Mouse (Mus musculus): ENCODE results near the gene Map3k11. TPM values are rescaled to one million over a fixed set of nuclear protein-coding genes. Genes with fewer than 3 reads are reported as not detected.
A peak's percentile ranks its signal among the peaks of the same experiment; 100 is the strongest.

Gene Map3k11
- polyA plus RNA-seq, 1 experiment from 2014 or later, result 30.6 TPM

DNA sequence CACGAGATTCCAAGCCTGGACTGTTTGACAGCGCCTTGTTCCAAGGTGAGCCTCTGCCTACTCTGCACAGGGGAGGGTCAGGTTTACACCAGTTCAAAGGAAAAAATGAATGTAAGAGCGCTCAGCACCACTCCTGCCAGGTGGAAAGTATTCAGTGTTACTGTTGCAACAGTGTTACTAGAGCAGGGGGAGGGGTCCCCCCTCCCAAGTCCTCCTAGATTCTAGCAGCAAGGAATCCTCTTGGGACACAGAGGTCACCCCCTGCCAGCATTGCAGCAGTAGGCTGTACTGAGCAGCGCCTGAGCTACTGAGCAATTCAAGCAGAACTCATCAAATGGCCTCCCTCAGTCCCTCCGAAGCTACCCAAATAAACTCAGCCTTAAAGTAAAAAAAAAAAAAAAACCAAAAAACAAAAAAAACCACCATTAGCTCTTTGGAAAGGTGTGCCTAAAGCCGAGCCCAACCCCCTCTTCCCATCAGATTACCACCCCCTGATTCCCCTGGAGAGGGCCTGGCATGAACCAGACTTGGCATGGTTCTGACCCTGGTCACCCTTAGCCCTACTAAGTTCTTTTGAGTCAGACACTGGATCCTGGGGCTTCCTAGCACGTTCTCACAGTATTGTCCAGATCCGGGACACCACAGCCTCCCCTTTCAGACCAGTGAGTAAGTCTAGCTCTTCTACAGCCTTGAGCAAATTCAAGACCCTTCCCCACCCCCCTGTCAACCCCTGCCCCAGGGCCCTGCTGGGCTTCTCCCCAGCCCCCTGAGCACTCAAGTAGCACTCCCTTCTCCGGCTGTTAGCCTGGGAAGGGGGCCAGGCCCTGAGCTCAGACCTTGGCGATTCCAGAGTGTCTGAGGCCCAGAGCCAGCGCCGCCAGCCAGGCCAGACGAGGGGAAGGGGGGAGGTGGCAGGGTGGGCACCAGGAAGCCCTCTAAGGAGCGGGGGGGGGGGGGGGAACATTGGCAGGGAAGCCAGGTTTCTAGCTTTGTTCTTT lies 52.1 kb downstream of the Map3k11 start, which contains the start of gene Ltbp3:
Gene Ltbp3 (plus strand): TSS at position 585 of the 998 bp plus-strand sequence.
- peak within 1 kb of the TSS; percentile 95 for H3K4me2 ChIP-seq
- ATAC-seq (ENCODE audit: insufficient number of reproducible peaks, low FRiP score), result peak; percentile 36; the same call in 1 of the 2 replicates
- H3K27me3 ChIP-seq (replicated peaks), result peaks cover 52% of the 10 kb centered on the region
- peak within 1 kb of the TSS; percentile 95 for H3K9ac ChIP-seq
- H3K4me3 ChIP-seq, result peak within 1 kb of the TSS; percentile 80
- H3K27ac ChIP-seq (ENCODE audit: poor library complexity, severe bottlenecking), result peak within 1 kb of the TSS; percentile 91
- 28% methylated on average over 9 of the region's 14 CpGs for WGBS
- H3K36me3 ChIP-seq, result no peaks in the 10 kb centered on the region
- peaks cover 32% of the 10 kb centered on the region for H3K4me1 ChIP-seq (replicated peaks)
- H3K9me3 ChIP-seq (replicated peaks), result no peaks in the 10 kb centered on the region

DNA sequence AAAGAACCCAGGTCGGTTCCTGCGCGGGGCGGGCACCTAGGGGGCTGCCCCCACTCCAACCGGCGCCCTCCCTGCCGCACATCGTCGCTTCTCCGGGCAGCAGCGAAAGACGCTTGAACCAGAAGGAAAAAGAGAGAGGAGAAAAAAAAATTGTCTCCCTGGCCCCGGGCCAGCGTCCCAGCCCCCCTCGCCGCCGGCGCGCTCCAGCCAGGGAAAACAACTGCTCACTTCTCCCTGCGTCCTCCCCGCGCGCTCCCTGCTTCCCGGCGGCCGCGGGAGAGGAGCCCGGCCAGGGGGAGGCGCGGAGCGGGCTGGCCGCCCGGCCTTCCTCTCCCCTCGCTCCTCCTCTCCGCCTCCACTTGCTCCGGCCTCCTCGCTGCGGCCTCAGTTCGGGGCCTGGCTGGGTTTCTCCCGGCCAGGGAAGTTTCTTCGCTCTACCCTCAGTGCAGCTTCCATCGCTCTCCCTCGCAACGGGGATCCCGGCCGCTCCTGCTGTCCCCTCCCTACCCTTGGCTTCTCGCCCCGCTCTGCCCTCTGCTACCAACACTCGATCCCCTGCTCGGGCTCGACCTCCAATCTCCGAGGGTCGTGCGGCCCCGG lies 53.2 kb downstream of the Map3k11 start:
- no peaks in the 10 kb centered on the region for H3K36me3 ChIP-seq
- peaks cover 50% of the 10 kb centered on the region for H3K27me3 ChIP-seq (replicated peaks)
- peak; percentile 52 for ATAC-seq (ENCODE audit: insufficient number of reproducible peaks, low FRiP score)
- peaks cover 44% of the 10 kb centered on the region for H3K4me1 ChIP-seq (replicated peaks)
- peak overlapping the region; percentile 95 for H3K9ac ChIP-seq
- H3K4me2 ChIP-seq, result peak overlapping the region; percentile 95
- H3K9me3 ChIP-seq (replicated peaks), result no peaks in the 10 kb centered on the region
- peak overlapping the region; percentile 80 for H3K4me3 ChIP-seq
- WGBS, result 1% methylated on average over 52 of the region's 55 CpGs
- H3K27ac ChIP-seq (ENCODE audit: poor library complexity, severe bottlenecking), result peak overlapping the region; percentile 91

DNA sequence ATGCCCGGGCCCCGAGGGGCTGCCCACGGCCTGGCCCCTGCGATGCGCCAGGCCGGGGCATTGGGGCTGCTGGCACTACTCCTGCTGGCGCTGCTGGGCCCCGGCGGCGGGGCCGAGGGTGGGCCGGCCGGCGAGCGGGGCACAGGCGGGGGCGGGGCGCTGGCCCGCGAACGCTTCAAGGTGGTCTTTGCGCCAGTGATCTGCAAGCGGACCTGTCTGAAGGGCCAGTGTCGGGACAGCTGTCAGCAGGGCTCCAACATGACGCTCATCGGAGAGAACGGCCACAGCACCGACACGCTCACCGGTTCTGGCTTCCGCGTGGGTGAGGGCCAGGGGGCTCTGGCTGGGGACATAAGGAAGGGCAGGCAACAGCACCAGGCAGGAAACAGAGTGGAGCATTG lies 53.7 kb downstream of the Map3k11 start:
- Histone ChIP-seq H3K4me1 (replicated peaks) (peaks cover 49% of the 10 kb centered on the region), H3K4me2 (peak overlapping the region; percentile 95), H3K9me3 (replicated peaks) (no peaks in the 10 kb centered on the region), H3K27ac (ENCODE audit: poor library complexity, severe bottlenecking) (peak overlapping the region; percentile 91), H3K27me3 (replicated peaks) (peaks cover 54% of the 10 kb centered on the region), H3K9ac (peak overlapping the region; percentile 95), H3K4me3 (peak overlapping the region; percentile 80), H3K36me3 (no peaks in the 10 kb centered on the region)
- WGBS, result 3% methylated on average over 32 of the region's 32 CpGs
- peak; percentile 27; the same call in 1 of the 2 replicates for ATAC-seq (ENCODE audit: insufficient number of reproducible peaks, low FRiP score)

DNA sequence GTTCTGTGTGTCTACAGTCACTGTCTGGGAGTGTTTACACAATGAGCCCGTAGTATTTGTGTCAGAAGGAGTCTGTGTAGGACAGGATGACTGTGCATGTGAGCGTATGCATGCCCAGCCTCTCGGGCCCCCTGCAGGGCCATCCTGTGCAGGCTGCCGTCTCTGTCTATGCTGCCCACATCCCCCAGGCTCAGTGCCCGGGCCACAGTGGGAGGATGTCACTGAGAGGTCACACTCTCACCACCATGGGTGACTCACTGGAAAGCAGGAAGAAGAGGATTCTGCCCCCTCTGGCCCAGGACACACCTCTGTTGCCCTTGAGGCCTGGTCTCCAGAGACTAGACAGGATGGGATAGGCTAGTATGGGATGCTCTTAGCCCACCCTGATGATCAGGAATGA lies 55.0 kb downstream of the Map3k11 start:
- Histone ChIP-seq H3K36me3 (peaks cover 4% of the 10 kb centered on the region; the same call in 1 of the 2 replicates), H3K27me3 (replicated peaks) (peaks cover 66% of the 10 kb centered on the region), H3K9me3 (replicated peaks) (no peaks in the 10 kb centered on the region), H3K4me2 (peak overlapping the region; percentile 95), H3K4me1 (replicated peaks) (peaks cover 50% of the 10 kb centered on the region), H3K27ac (ENCODE audit: poor library complexity, severe bottlenecking) (no peak overlapping the region), H3K9ac (peak overlapping the region; percentile 95; the same call in 1 of the 2 replicates), H3K4me3 (peak overlapping the region; percentile 80; the same call in 1 of the 2 replicates)
- ATAC-seq (ENCODE audit: insufficient number of reproducible peaks, low FRiP score), result no peak
- WGBS, result 55% methylated on average over 5 of the region's 5 CpGs

- H3K4me2 ChIP-seq, result peak overlapping the region; percentile 70
- H3K27ac ChIP-seq (ENCODE audit: poor library complexity, severe bottlenecking), result no peak overlapping the region
- 6% methylated on average over 36 of the region's 36 CpGs for WGBS
- H3K4me1 ChIP-seq (replicated peaks), result peaks cover 48% of the 10 kb centered on the region
- peaks cover 80% of the 10 kb centered on the region for H3K27me3 ChIP-seq (replicated peaks)
- H3K36me3 ChIP-seq, result peaks cover 8% of the 10 kb centered on the region; the same call in 1 of the 2 replicates
- H3K4me3 ChIP-seq, result peak overlapping the region; percentile 26
- no peaks in the 10 kb centered on the region for H3K9me3 ChIP-seq (replicated peaks)
- peak overlapping the region; percentile 61 for H3K9ac ChIP-seq
- ATAC-seq (ENCODE audit: insufficient number of reproducible peaks, low FRiP score), result 0 out of 2 replicates have a peak, but pooled peaks have one; percentile 18
Observed at GRCm38 (mm10) chr19:5745756-5746710, 57.5 kb downstream of the Map3k11 start.

DNA sequence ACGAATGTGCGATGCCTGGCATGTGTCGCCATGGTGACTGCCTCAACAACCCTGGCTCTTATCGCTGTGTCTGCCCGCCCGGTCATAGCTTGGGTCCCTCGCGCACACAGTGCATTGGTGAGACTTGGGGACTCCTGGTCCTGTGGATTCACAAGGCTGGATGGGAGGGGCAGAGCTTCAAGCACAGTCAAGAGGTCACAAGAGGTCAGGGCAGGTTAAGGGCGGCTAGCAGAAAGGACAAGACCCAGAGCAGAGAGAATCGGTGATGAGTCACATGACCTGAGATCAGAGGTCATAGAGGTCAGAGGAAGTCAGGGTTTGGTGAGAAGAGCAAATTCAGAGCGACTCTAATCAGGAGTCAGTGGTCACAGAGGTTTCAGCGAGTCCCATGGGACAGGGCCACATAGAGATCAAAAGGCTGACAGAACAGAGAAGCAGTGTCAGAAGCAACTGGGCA lies 58.4 kb downstream of the Map3k11 start:
- no peaks in the 10 kb centered on the region for H3K9me3 ChIP-seq (replicated peaks)
- no peak overlapping the region for H3K9ac ChIP-seq
- 27% methylated on average over 12 of the region's 12 CpGs for WGBS
- H3K4me2 ChIP-seq, result no peak overlapping the region
- ATAC-seq (ENCODE audit: insufficient number of reproducible peaks, low FRiP score), result no peak
- H3K4me1 ChIP-seq (replicated peaks), result peaks cover 52% of the 10 kb centered on the region
- no peak overlapping the region for H3K4me3 ChIP-seq
- H3K27ac ChIP-seq (ENCODE audit: poor library complexity, severe bottlenecking), result no peak overlapping the region
- H3K36me3 ChIP-seq, result peaks cover 8% of the 10 kb centered on the region; the same call in 1 of the 2 replicates
- peaks cover 89% of the 10 kb centered on the region for H3K27me3 ChIP-seq (replicated peaks)

DNA sequence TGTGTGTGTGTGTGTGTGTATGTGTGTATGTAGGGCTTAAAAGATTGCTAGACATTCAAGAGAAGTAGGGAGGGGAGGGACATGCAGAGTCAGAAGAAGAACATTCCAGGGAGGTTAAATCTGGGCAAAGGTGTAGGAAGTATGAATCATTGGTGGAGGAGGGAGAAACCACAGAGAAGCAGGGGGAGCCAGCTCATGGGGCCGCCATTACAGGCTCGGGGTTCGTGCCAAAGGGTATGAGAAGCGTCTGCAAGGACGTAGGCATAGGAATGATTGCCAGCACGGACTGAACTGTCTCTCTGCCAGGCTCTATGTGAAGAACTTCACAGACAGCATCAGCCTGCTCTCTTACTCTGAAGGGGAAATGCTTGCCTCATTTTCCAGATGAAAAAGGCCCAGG lies 60.9 kb downstream of the Map3k11 start:
- H3K4me1 ChIP-seq (replicated peaks), result peaks cover 36% of the 10 kb centered on the region
- 78% methylated on average over 6 of the region's 6 CpGs for WGBS

GRCm38 (mm10) chr19:5750951-5751350 lies 62.4 kb downstream of the Map3k11 start:
- H3K27me3 ChIP-seq (replicated peaks), result peaks cover 98% of the 10 kb centered on the region
- peaks cover 20% of the 10 kb centered on the region for H3K36me3 ChIP-seq
- H3K9me3 ChIP-seq (replicated peaks), result no peaks in the 10 kb centered on the region
- peaks cover 28% of the 10 kb centered on the region for H3K4me1 ChIP-seq (replicated peaks)
- WGBS, result 8% methylated on average over 22 of the region's 22 CpGs
- no peak overlapping the region for H3K4me3 ChIP-seq
- no peak for ATAC-seq (ENCODE audit: insufficient number of reproducible peaks, low FRiP score)
- 0 out of 2 replicates have a peak overlapping the region, but pooled peaks have one; percentile 22 for H3K9ac ChIP-seq
- no peak overlapping the region for H3K27ac ChIP-seq (ENCODE audit: poor library complexity, severe bottlenecking)
- no peak overlapping the region for H3K4me2 ChIP-seq

More for the DNA sequence above, 60.9 kb downstream of the Map3k11 start:
- Histone ChIP-seq H3K9ac (no peak overlapping the region), H3K4me3 (no peak overlapping the region), H3K36me3 (peaks cover 19% of the 10 kb centered on the region), H3K4me2 (no peak overlapping the region), H3K9me3 (replicated peaks) (no peaks in the 10 kb centered on the region), H3K27me3 (replicated peaks) (peaks cover 96% of the 10 kb centered on the region), H3K27ac (ENCODE audit: poor library complexity, severe bottlenecking) (no peak overlapping the region)
- no peak for ATAC-seq (ENCODE audit: insufficient number of reproducible peaks, low FRiP score)

DNA sequence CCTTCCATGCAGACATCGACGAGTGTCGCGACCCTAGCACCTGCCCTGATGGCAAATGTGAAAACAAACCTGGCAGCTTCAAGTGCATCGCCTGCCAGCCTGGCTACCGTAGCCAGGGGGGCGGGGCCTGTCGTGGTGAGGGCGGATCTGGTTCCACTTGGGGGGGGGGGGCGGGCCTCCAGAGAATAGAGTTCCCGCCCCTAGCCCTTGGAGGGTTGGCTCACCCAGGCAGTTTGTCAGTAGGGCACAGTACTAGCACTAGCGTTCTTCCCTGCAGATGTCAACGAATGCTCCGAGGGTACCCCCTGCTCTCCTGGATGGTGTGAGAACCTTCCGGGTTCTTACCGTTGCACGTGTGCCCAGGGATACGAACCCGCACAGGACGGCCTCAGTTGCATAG lies 63.2 kb downstream of the Map3k11 start:
- H3K36me3 ChIP-seq, result peaks cover 20% of the 10 kb centered on the region
- H3K4me2 ChIP-seq, result peak overlapping the region; percentile 26; the same call in 1 of the 2 replicates
- no peak overlapping the region for H3K27ac ChIP-seq (ENCODE audit: poor library complexity, severe bottlenecking)
- 0 out of 2 replicates have a peak overlapping the region, but pooled peaks have one; percentile 22 for H3K9ac ChIP-seq
- no peak overlapping the region for H3K4me3 ChIP-seq
- H3K9me3 ChIP-seq (replicated peaks), result no peaks in the 10 kb centered on the region
- ATAC-seq (ENCODE audit: insufficient number of reproducible peaks, low FRiP score), result no peak
- H3K27me3 ChIP-seq (replicated peaks), result peaks cover 100% of the 10 kb centered on the region
- peaks cover 26% of the 10 kb centered on the region for H3K4me1 ChIP-seq (replicated peaks)
- 9% methylated on average over 17 of the region's 20 CpGs for WGBS

All from heart, embryonic 12.5 days (tissue).